Mouse (Mus musculus) heart, postnatal 14 days (tissue): ENCODE data around the gene Krt80. TPM values are rescaled to one million over a fixed set of nuclear protein-coding genes. Genes with fewer than 3 reads are reported as not detected.
A peak's percentile ranks its signal among the peaks of the same experiment; 100 is the strongest.

Source experiments
- DNase-seq, 2 experiments: peaks; one replicate each; pipeline ENCODE4 v3.0.0; 2021 to 2022
- intact Hi-C: fragments of 180-260 bp; cut with DNase I; formaldehyde crosslinking; loops from one replicate; pipeline ENCODE4 v1.15.1; 2025
- total RNA-seq, 2 experiments: library from RNA; stranded (reverse); gene quantifications; 2 replicates each; pipeline ENCODE4 v1.2.3; 2021

The Krt80 gene
- total RNA-seq, 2 experiments from 2014 or later: 1.1 to 1.6 TPM

- intact Hi-C loops: no loop called here
- no peak for DNase-seq
Measured at GRCm38 (mm10) chr15:101375956-101376775, 6.2 kb upstream of the Krt80 start.

GRCm38 (mm10) chr15:101374879-101375278, 4.9 kb upstream of the Krt80 start:
- intact Hi-C loops: no loop called here
- DNase-seq: peak; percentile 62 to 63

DNA sequence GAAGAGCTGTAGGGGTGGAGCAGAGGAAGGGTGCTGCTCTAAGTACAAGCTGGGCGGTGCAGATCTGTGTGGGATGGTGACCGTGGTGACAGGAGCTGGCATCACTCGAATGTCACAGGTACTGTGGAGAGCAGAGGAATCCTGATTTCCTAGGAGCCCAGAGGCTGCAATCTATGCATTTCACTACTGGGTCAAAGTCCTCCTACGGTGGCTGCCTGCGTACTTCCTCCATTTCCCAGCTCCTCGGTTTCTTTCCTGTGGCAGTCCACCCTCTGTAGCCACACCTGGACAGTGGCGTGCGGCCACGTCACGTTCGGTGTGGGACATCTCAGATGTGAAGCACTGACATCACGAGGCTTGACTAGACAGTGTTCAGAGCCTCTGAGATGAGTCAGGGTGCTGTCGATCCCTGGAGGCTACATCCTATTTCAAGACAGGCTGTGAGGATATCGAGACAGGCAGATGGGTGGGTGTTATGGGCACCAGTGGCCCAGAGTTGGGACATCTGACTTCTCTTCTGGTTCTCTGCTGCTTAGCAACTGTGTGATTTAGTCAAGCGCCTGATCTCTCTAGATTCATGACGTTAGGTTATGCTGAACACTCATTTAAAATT, 3.4 kb upstream of the Krt80 start:
- no peak for DNase-seq
- intact Hi-C loops: no loop called here

DNA sequence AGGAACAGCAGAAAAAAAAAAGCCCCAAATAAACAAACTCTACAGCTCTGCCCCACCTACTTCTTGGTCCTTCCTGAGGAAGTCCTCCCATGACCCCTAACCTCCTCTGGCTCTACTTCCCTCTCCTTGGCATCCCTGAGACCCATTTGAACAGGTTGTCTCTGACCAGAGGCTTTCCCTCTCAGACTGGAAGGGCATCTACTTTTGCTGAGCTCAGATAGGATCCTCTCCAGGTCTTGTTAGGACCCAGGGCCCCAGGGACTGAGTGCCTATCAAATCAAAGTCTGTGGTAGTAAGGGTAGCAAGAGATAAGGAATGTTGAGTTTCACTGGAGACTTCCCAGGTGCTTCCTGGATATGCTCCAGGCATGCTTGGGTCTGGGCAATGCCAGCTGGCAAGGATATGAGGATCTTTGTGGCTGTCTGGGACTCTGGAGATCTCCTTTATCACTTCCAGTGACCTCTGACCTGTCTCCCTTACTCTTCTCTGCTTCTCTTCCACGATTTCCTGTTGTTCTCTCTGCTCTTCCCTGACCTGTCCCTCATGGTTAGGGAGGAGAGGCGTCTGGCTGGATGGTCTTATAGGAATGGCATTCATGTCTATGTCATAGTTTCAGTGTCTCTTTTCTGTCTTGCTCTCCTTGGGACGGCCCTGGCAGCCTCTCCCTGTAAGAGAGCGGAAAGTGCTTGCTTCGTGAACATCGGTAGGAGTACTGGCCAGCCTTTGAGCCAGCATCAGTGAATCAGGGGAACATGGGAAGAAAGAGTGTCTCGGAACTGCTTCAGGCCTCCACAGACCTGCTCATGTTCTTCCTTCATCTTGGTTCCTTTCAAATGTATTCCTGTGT, 2.4 kb upstream of the Krt80 start:
- intact Hi-C loops: no loop called here
- no peak for DNase-seq

- no peak for DNase-seq
- intact Hi-C loops: no loop called here
Measured at GRCm38 (mm10) chr15:101371141-101371985, 1.4 kb upstream of the Krt80 start.

GRCm38 (mm10) chr15:101369382-101370100, 421 bp downstream of the Krt80 start:
- intact Hi-C loops: no loop called here
- peak; percentile 56 to 57 for DNase-seq

- no peak for DNase-seq
- intact Hi-C loops: no loop called here
Measured at GRCm38 (mm10) chr15:101368502-101369381, 1.2 kb downstream of the Krt80 start.

DNA sequence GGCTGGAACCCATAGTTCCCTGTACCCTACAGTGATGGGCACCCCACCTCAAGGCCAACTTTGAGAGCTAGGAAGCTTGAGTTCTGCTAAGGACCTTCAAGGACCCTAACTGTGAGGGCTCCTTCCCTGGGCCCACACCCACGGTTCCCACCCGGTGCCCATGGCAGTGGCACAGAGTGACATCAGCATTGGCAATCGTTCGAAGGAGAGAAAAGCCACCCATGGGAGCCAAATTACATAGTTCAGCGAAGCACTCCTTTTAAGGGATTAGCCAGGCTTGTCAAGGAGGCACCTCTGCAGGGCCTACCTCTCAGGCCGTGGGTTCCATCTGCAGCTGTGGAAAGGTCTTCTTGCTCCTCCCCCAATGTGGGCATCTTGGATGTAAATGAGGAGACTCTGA, 1.9 kb downstream of the Krt80 start:
- no peak for DNase-seq
- intact Hi-C loops: no loop called here

- intact Hi-C loops: no loop called here
- no peak for DNase-seq
Measured at GRCm38 (mm10) chr15:101367497-101367896, 2.5 kb downstream of the Krt80 start.

GRCm38 (mm10) chr15:101366926-101367325, 3.0 kb downstream of the Krt80 start:
- intact Hi-C loops: no loop called here
- no peak for DNase-seq

DNA sequence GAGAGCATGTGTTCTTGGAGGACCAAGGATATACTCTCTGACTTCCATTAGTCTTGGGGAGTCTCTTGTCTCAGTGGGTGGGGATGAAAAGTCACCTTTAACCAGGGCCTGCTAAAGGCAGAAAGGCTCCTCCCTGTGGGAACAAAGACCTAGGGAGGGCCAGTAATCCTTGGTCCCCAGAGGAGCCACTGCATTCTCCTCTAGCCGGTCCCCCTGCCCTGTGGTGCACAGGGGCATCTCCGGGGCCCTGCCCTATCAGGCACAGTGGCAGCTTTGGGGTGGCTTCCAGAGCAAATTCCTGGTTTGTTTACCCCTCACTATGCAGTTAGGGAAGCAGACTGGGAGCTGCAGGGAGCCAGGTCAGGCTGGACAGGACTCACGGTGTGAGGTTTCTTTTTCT, 3.5 kb downstream of the Krt80 start:
- intact Hi-C loops: no loop called here
- no peak for DNase-seq

GRCm38 (mm10) chr15:101365721-101366120, 4.2 kb downstream of the Krt80 start:
- intact Hi-C loops: no loop called here

DNA sequence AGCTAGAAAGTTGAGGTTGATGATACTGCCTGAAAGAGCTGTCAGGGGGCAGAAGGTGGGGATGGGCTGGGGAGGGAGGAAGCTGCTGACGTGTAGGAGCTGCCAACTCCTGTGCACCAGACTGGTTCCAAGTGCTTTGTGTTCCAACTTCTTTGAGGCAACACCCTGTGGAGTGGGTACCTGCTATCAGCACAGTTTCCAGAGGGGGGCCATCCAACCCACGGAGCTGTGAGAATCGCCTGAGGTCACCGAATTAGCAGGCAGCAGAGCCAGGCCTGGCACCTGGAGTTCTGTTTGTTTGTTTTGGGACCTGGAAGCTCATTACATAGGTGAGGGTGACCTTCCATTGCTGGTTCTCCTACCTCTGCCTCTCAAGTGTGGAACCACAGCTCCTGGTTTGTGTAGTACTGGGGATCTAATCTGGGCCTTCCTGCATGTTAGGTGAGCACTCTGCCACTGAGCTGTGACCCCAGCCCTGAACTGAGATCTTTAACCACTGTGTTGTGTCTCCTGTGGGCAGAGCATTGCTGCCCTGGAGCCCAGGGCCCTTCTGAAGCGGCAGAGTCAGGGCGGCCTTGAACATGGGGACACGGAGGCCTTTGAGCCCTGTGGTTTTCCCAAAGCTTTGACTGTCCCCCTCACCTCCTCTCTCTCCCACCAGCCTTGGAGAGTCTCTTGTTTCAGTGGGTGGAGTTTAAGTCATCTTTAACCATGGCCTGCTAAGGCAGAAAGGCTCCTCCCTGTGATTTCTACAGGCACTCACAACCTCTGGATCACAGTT, 4.9 kb downstream of the Krt80 start:
- DNase-seq: no peak
- intact Hi-C loops: no loop called here

More at GRCm38 (mm10) chr15:101365721-101366120, 4.2 kb downstream of the Krt80 start:
- no peak for DNase-seq

- DNase-seq: no peak
- intact Hi-C loops: no loop called here
Measured at GRCm38 (mm10) chr15:101364425-101364824, 5.5 kb downstream of the Krt80 start.

DNA sequence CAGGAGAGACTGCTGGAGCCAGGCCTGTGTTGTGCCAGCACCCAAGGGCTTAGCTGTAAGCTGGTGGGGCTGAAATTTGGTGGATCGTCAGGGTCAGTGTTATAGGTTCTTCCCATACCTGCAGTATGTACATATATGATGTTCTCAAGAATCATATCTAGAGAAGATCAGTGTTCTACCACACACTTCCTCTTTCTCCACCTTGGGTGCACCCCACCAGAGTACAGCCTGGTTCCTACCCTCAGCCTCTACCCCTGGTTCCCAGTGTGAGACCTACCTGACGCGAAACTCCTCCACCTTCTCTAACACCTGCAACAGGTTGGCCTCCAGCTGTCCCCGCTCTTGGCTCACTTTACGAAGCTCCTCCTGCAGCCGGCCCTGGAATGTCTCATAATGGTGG, 6.0 kb downstream of the Krt80 start:
- no peak for DNase-seq
- intact Hi-C loops: no loop called here

DNA sequence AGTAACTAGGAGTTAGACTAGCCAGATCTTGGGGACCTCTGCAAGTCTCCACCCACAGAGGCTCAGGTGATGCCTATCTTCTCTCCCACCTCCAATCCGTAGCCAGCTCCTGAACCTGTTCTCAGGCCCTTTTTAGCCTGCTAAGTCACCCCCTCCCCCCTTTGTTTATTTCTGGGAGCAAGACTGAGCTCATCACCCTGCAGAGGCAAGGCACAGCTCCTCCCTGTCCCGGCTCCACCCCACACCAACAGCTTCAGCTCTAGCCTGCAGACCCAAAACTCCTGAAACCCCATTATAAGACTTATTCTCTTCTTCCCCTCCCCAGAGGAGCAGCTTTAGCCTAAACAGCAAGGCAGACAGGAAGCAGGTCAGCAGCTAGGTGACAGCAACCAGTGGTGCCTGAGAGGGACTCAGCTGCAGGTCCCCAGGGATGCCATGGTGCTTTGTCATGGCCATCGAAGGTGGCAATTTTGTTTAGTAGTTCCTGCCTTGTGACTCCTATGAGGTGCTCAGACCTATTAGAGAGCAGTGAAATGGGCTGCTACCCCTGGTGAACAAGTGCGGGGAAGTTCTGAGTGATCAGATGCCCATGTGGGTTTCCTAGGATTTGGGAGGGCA, 7.5 kb downstream of the Krt80 start:
- intact Hi-C loops: no loop called here
- DNase-seq: no peak

DNA sequence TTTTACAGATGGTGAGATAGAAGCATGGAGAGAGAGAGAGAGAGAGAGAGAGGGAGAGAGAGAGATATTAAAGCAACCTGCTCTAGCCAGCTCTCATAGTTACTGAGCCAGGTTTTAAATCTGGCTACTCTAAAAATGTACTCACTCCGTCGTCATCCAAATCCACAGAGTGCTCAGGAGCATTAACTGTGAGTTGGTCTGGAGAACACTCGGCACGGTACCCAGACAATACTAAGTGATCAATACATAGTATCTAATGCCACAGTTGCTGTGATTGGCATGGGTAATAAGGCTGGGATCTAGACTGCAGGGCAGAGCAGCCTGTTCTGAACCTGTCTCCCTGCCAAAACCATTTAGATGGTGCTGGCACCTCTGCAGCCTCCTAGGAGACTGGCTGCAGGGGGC, 14.6 kb downstream of the Krt80 start:
- intact Hi-C loops: no loop called here
- no peak for DNase-seq
